In genomic region chr1:185898475-185898874, GRCm38 (mm10) we compare ENCODE assay signal across 11 mouse cellular contexts.
A peak's percentile ranks its signal among the peaks of the same experiment; 100 is the strongest.
DNase-seq lines count a peak whose midpoint lies in the region; ATAC-seq and TF ChIP-seq lines count a peak whose summit lies in the region.
"Had no signal": no experiment of that assay in that cellular context is flagged by ENCODE, and none has a peak within 500 bp of the region (broad histone marks: within the 10 kb centered on the region; RNA-seq: fewer than 3 reads in every experiment).

No protein-coding gene starts in this region.

- 0 out of 2 replicates have a peak, but pooled peaks cover 3% of the 10 kb centered on the region for H3K4me1 ChIP-seq in lung, embryonic 14.5 days (ENCODE audit: insufficient read depth)
- H3K4me1 ChIP-seq in lung, adult 2 months (ENCODE audit: control insufficient read depth, insufficient read depth, low read length): no peaks in the 10 kb centered on the region
- no peaks in the 10 kb centered on the region for H3K4me1 ChIP-seq in midbrain, postnatal 0 days (ENCODE audit: insufficient read depth, low read length)
- H3K4me1 ChIP-seq: hindbrain, embryonic 15.5 days; liver, embryonic 13.5 days had no signal

- peak; percentile 73 for DNase-seq in lung, embryonic 14.5 days
- no peak for DNase-seq in lung, adult 2 months
- DNase-seq in layer of hippocampus, adult 18-20 months (ENCODE audit: low spot score in 2 of 2): peak; percentile 4 to 39
- DNase-seq in retina, postnatal 7 days (ENCODE audit: low read depth, low spot score): peak; percentile 36
- DNase-seq in adrenal gland, postnatal 10 days: no peak
- no peak for DNase-seq in midbrain, postnatal 0 days (ENCODE audit: low spot score)
- DNase-seq: forebrain, postnatal 0 days; liver, embryonic 13.5 days had no signal

- no peaks in the 10 kb centered on the region for H3K27me3 ChIP-seq in lung, embryonic 14.5 days (ENCODE audit: insufficient read depth, low read length)
- H3K27me3 ChIP-seq in midbrain, postnatal 0 days (ENCODE audit: insufficient read depth, low read length): no peaks in the 10 kb centered on the region
- H3K27me3 ChIP-seq: hindbrain, embryonic 15.5 days; liver, embryonic 13.5 days had no signal

- 34% methylated on average over 9 of the region's 9 CpGs for WGBS in lung, embryonic 14.5 days
- WGBS in lung, adult 2 months: 52% methylated on average over 9 of the region's 9 CpGs
- 37% methylated on average over 9 of the region's 9 CpGs for WGBS in midbrain, postnatal 0 days

- peak overlapping the region; percentile 44; the same call in 1 of the 2 replicates for H3K27ac ChIP-seq in lung, embryonic 14.5 days (ENCODE audit: low read depth)
- H3K27ac ChIP-seq in midbrain, postnatal 0 days (ENCODE audit: low read depth, low read length): no peak overlapping the region
- H3K27ac ChIP-seq: hindbrain, embryonic 15.5 days; liver, embryonic 13.5 days had no signal

- no peak overlapping the region for H3K4me2 ChIP-seq in lung, embryonic 14.5 days
- no peak overlapping the region for H3K4me2 ChIP-seq in midbrain, postnatal 0 days (ENCODE audit: low read depth, low read length, poor library complexity, severe bottlenecking)
- H3K4me2 ChIP-seq: hindbrain, embryonic 15.5 days; liver, embryonic 13.5 days had no signal

- no peak overlapping the region for H3K9ac ChIP-seq in lung, embryonic 14.5 days
- no peak overlapping the region for H3K9ac ChIP-seq in midbrain, postnatal 0 days (replicated peaks; ENCODE audit: low read length, poor library complexity, severe bottlenecking)
- H3K9ac ChIP-seq: forebrain, postnatal 0 days; hindbrain, embryonic 15.5 days; liver, embryonic 13.5 days had no signal

- H3K9me3 ChIP-seq in lung, embryonic 14.5 days (ENCODE audit: low read depth, low read length): no peaks in the 10 kb centered on the region
- H3K9me3 ChIP-seq in midbrain, postnatal 0 days (ENCODE audit: low read length): no peaks in the 10 kb centered on the region
- H3K9me3 ChIP-seq: hindbrain, embryonic 15.5 days; liver, embryonic 13.5 days had no signal

- ATAC-seq in lung, embryonic 14.5 days (ENCODE audit: insufficient read depth): no peak; the same call in 1 of the 2 replicates
- peak; percentile 92 for ATAC-seq in frontal cortex, adult (ENCODE audit: low TSS enrichment)
- no peak for ATAC-seq in midbrain, postnatal 0 days (ENCODE audit: low FRiP score)
- ATAC-seq: forebrain, postnatal 0 days had no signal

- TF ChIP-seq POLR2A in lung, adult 2 months (IDR thresholded peaks at IDR 0.05; ENCODE audit: borderline replicate concordance, extremely low read depth, low read depth, low read length): no peak

- no peak for TF ChIP-seq CTCF in lung, embryonic 14.5 days (IDR thresholded peaks at IDR 0.05; ENCODE audit: low read depth)
- no peak for TF ChIP-seq CTCF in lung, adult 2 months (IDR thresholded peaks at IDR 0.05; ENCODE audit: insufficient read depth, low read length)
- no peak for TF ChIP-seq CTCF in midbrain, postnatal 0 days (IDR thresholded peaks at IDR 0.05)

- H3K4me3 ChIP-seq in lung, embryonic 14.5 days (ENCODE audit: low read depth, low read length): no peak overlapping the region
- no peak overlapping the region for H3K4me3 ChIP-seq in lung, adult 2 months (replicated peaks; ENCODE audit: extremely low read depth, low read depth, low read length)
- no peak overlapping the region for H3K4me3 ChIP-seq in midbrain, postnatal 0 days (ENCODE audit: low read depth, low read length)
- H3K4me3 ChIP-seq: hindbrain, embryonic 15.5 days; liver, embryonic 13.5 days; myocyte had no signal

- no peaks in the 10 kb centered on the region for H3K36me3 ChIP-seq in lung, embryonic 14.5 days (ENCODE audit: insufficient read depth)
- H3K36me3 ChIP-seq in midbrain, postnatal 0 days (ENCODE audit: insufficient read depth, low read length): no peaks in the 10 kb centered on the region
- H3K36me3 ChIP-seq: hindbrain, embryonic 15.5 days; liver, embryonic 13.5 days had no signal

Comparison
In these comparisons a context has a peak if more than half of its experiments do, and no peak if none do; other contexts are left out.
1. DNase-seq: peak in lung, embryonic 14.5 days (single experiment), layer of hippocampus, adult 18-20 months (2 of 2) and retina, postnatal 7 days (single experiment); none in lung, adult 2 months (single experiment), adrenal gland, postnatal 10 days (single experiment) and midbrain, postnatal 0 days (single experiment).